Mouse (Mus musculus): Measurements from ENCODE around the gene Tnfaip1.

DNA sequence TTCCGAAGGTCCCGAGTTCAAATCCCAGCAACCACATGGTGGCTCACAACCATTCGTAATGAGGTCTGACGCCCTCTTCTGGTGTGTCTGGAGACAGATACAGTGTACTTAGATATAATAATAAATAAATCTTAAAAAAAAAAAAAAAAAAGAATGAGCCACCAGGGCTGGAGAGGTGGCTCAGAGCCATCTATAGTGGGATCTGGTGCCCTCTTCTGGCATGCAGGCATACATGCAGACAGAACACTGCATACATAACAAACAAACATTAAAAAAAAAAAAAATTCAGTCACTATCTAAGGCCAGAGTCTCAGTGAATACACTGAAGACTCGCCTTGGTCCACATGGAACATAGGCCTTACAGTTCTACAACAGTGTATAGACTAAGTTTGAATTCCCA is 27.0 kb downstream of the Tnfaip1 start:
- no peak for TF ChIP-seq POLR2A (IDR thresholded peaks at IDR 0.05; ENCODE audit: low read depth, low read length)
- TF ChIP-seq CTCF (IDR thresholded peaks at IDR 0.05; ENCODE audit: extremely low read depth, insufficient read depth, insufficient read length, insufficient replicate concordance) = no peak
